Mouse (Mus musculus) bone marrow, adult 2 months (tissue): ENCODE results near the gene Ncoa6.

ENCODE experiments used
- CTCF ChIP-seq: fragments of 200-500 bp; IDR thresholded peaks from 2 replicates; pipeline ENCODE4 v1.5.1; 2011; ENCODE audit warnings: low read length, control low read depth; ENCODE audit not compliant: control insufficient read depth, insufficient read depth
- POLR2A ChIP-seq: fragments of 200-500 bp; IDR thresholded peaks from 2 replicates; pipeline ENCODE4 v1.6.1; 2011; ENCODE audit warnings: low read depth, mild to moderate bottlenecking, control low read depth, low read length, borderline replicate concordance; ENCODE audit not compliant: control insufficient read depth

- TF ChIP-seq POLR2A (no peak), CTCF (no peak)
Observed at GRCm38 (mm10) chr2:155367635-155368284, 105.9 kb downstream of the Ncoa6 start.
